In genomic region chr17:83631783-83632652, GRCm38 (mm10) we compare ENCODE assay signal across 8 mouse cellular contexts. TPM values are rescaled to one million over a fixed set of nuclear protein-coding genes. Genes with fewer than 3 reads are reported as not detected.
DNase-seq lines count a peak whose midpoint lies in the region; ATAC-seq lines count a peak whose summit lies in the region.

Gene Kcng3 (minus strand): TSS chr17:83631895.

- DNase-seq in cerebellum, postnatal 25 days = peak; percentile 7 to 17
- no peak for DNase-seq in cerebellum, adult 9-10 months
- DNase-seq in forebrain, embryonic 10.5 days (ENCODE audit: extremely low spot score, low spot score) = peak; percentile 57
- no peak for DNase-seq in hindbrain, embryonic 14.5 days (ENCODE audit: low spot score)
- DNase-seq in limb, embryonic 10.5 days (ENCODE audit: low spot score) = peak; percentile 58

- H3K9ac ChIP-seq in hindbrain, embryonic 14.5 days = peak within 1 kb of the TSS; percentile 57
- H3K9ac ChIP-seq in midbrain, embryonic 13.5 days (replicated peaks) = peak within 1 kb of the TSS; percentile 63
- H3K9ac ChIP-seq in stomach, embryonic 14.5 days (replicated peaks; ENCODE audit: low read depth, low read length) = 0 out of 2 replicates have a peak within 1 kb of the TSS, but pooled peaks have one; percentile 30

- peak; percentile 53 for ATAC-seq in activated CD4-positive, CD25-positive, alpha-beta regulatory T cell, adult 4 months
- peak; percentile 52 for ATAC-seq in hindbrain, embryonic 14.5 days (ENCODE audit: low FRiP score)
- peak; percentile 66 for ATAC-seq in midbrain, embryonic 13.5 days
- ATAC-seq in stomach, embryonic 14.5 days (ENCODE audit: insufficient number of reproducible peaks, insufficient read depth, low FRiP score, low read depth) = peak; percentile 40; the same call in 1 of the 2 replicates

- peaks cover 97% of the 10 kb centered on the region for H3K27me3 ChIP-seq in forebrain, embryonic 10.5 days (ENCODE audit: poor library complexity, severe bottlenecking)
- peaks cover 58% of the 10 kb centered on the region for H3K27me3 ChIP-seq in hindbrain, embryonic 14.5 days (ENCODE audit: control insufficient read depth, insufficient read depth, low read length)
- H3K27me3 ChIP-seq in limb, embryonic 10.5 days (ENCODE audit: low read depth, poor library complexity, severe bottlenecking) = peaks cover 73% of the 10 kb centered on the region
- H3K27me3 ChIP-seq in midbrain, embryonic 13.5 days = peaks cover 84% of the 10 kb centered on the region
- H3K27me3 ChIP-seq in stomach, embryonic 14.5 days (ENCODE audit: control insufficient read depth, insufficient read depth, low read length) = peaks cover 35% of the 10 kb centered on the region

- WGBS in forebrain, embryonic 10.5 days = 1% methylated on average over 85 of the region's 86 CpGs
- under 1% methylated on average over 62 of the region's 86 CpGs for WGBS in hindbrain, embryonic 14.5 days
- WGBS in limb, embryonic 10.5 days = under 1% methylated on average over 86 of the region's 86 CpGs
- under 1% methylated on average over 48 of the region's 86 CpGs for WGBS in midbrain, embryonic 13.5 days
- under 1% methylated on average over 83 of the region's 86 CpGs for WGBS in stomach, embryonic 14.5 days

- H3K4me3 ChIP-seq in forebrain, embryonic 10.5 days = peak within 1 kb of the TSS; percentile 60
- peak within 1 kb of the TSS; percentile 58 for H3K4me3 ChIP-seq in hindbrain, embryonic 14.5 days (replicated peaks; ENCODE audit: low read length)
- H3K4me3 ChIP-seq in limb, embryonic 10.5 days = peak within 1 kb of the TSS; percentile 59
- H3K4me3 ChIP-seq in midbrain, embryonic 13.5 days (replicated peaks) = peak within 1 kb of the TSS; percentile 56
- H3K4me3 ChIP-seq in stomach, embryonic 14.5 days (ENCODE audit: low read depth, low read length) = peak within 1 kb of the TSS; percentile 56

- H3K9me3 ChIP-seq in forebrain, embryonic 10.5 days = no peaks in the 10 kb centered on the region; the same call in 1 of the 2 replicates
- H3K9me3 ChIP-seq in hindbrain, embryonic 14.5 days (ENCODE audit: control insufficient read depth, low read length) = no peaks in the 10 kb centered on the region
- no peaks in the 10 kb centered on the region for H3K9me3 ChIP-seq in limb, embryonic 10.5 days (replicated peaks)
- H3K9me3 ChIP-seq in midbrain, embryonic 13.5 days = no peaks in the 10 kb centered on the region
- no peaks in the 10 kb centered on the region for H3K9me3 ChIP-seq in stomach, embryonic 14.5 days (ENCODE audit: control insufficient read depth, low read depth, low read length)

- peak within 1 kb of the TSS; percentile 58; the same call in 1 of the 2 replicates for H3K27ac ChIP-seq in forebrain, embryonic 10.5 days
- H3K27ac ChIP-seq in hindbrain, embryonic 14.5 days = no peak within 1 kb of the TSS
- peak within 1 kb of the TSS; percentile 37 for H3K27ac ChIP-seq in limb, embryonic 10.5 days
- H3K27ac ChIP-seq in midbrain, embryonic 13.5 days = no peak within 1 kb of the TSS
- no peak within 1 kb of the TSS for H3K27ac ChIP-seq in stomach, embryonic 14.5 days (ENCODE audit: low read length)

- H3K36me3 ChIP-seq in forebrain, embryonic 10.5 days (replicated peaks) = no peaks in the 10 kb centered on the region
- no peaks in the 10 kb centered on the region for H3K36me3 ChIP-seq in hindbrain, embryonic 14.5 days (replicated peaks; ENCODE audit: control insufficient read depth, insufficient read depth)
- H3K36me3 ChIP-seq in limb, embryonic 10.5 days = no peaks in the 10 kb centered on the region
- H3K36me3 ChIP-seq in midbrain, embryonic 13.5 days = no peaks in the 10 kb centered on the region
- H3K36me3 ChIP-seq in stomach, embryonic 14.5 days (ENCODE audit: control insufficient read depth, insufficient read depth, low read length) = no peaks in the 10 kb centered on the region

- peaks cover 33% of the 10 kb centered on the region for H3K4me1 ChIP-seq in forebrain, embryonic 10.5 days
- H3K4me1 ChIP-seq in hindbrain, embryonic 14.5 days (replicated peaks; ENCODE audit: control insufficient read depth, insufficient read depth, low read length) = 0 out of 2 replicates have a peak, but pooled peaks cover 11% of the 10 kb centered on the region
- H3K4me1 ChIP-seq in limb, embryonic 10.5 days = peaks cover 30% of the 10 kb centered on the region
- peaks cover 30% of the 10 kb centered on the region for H3K4me1 ChIP-seq in midbrain, embryonic 13.5 days (replicated peaks)
- peaks cover 12% of the 10 kb centered on the region; the same call in 1 of the 2 replicates for H3K4me1 ChIP-seq in stomach, embryonic 14.5 days (ENCODE audit: control insufficient read depth, insufficient read depth, low read length)

- H3K4me2 ChIP-seq in hindbrain, embryonic 14.5 days (replicated peaks) = peak within 1 kb of the TSS; percentile 88
- peak within 1 kb of the TSS; percentile 88 for H3K4me2 ChIP-seq in midbrain, embryonic 13.5 days (replicated peaks)
- H3K4me2 ChIP-seq in stomach, embryonic 14.5 days (replicated peaks; ENCODE audit: low read depth, low read length) = peak within 1 kb of the TSS; percentile 93

RNA-seq across cellular contexts. Expression of gene Kcng3, which starts in this region (rescaled TPM):
- under 1 TPM in 1 of 2 experiments, not detected in 1; 0.13 TPM for polyA plus RNA-seq in activated CD4-positive, CD25-positive, alpha-beta regulatory T cell, adult 4 months (2017; shearing (Covaris generic))
- not detected in 2 replicates for polyA plus RNA-seq in forebrain, embryonic 10.5 days (2016; fragmentation: Nextera tagmentation; extraction: Ambion mirVana)
- polyA plus RNA-seq in hindbrain, embryonic 14.5 days (2014; fragmentation: Nextera tagmentation; extraction: Ambion mirVana) = 0.07 and 0.12 TPM in 2 replicates
- polyA plus RNA-seq in limb, embryonic 10.5 days (2016; fragmentation: Nextera tagmentation; extraction: Ambion mirVana) = not detected in 2 replicates
- 0.05 TPM in 1 of 2 replicates, not detected in the other for polyA plus RNA-seq in midbrain, embryonic 13.5 days (2015; fragmentation: Nextera tagmentation; extraction: Ambion mirVana)
- polyA plus RNA-seq in stomach, embryonic 14.5 days (2014; fragmentation: Nextera tagmentation; extraction: Ambion mirVana) = not detected in 2 replicates

Comparison
In these comparisons a context has a peak if more than half of its experiments do, and no peak if none do; other contexts are left out.
1. DNase-seq: peak in cerebellum, postnatal 25 days (2 of 2); none in cerebellum, adult 9-10 months (single experiment) and hindbrain, embryonic 14.5 days (single experiment).
2. Peak in ATAC-seq in activated CD4-positive, CD25-positive, alpha-beta regulatory T cell, adult 4 months; RNA of the gene not detected or under 1 TPM.
3. Peak in DNase-seq, H3K4me3 ChIP-seq and H3K27ac ChIP-seq in forebrain, embryonic 10.5 days; RNA of the gene not detected or under 1 TPM.
4. Peak in ATAC-seq, H3K4me3 ChIP-seq, H3K9ac ChIP-seq and H3K4me2 ChIP-seq in hindbrain, embryonic 14.5 days; RNA of the gene not detected or under 1 TPM.
5. Peak in DNase-seq, H3K4me3 ChIP-seq and H3K27ac ChIP-seq in limb, embryonic 10.5 days; RNA of the gene not detected or under 1 TPM.
6. Peak in ATAC-seq, H3K4me3 ChIP-seq, H3K9ac ChIP-seq and H3K4me2 ChIP-seq in midbrain, embryonic 13.5 days; RNA of the gene not detected or under 1 TPM.
7. Peak in ATAC-seq, H3K4me3 ChIP-seq, H3K9ac ChIP-seq and H3K4me2 ChIP-seq in stomach, embryonic 14.5 days; RNA of the gene not detected or under 1 TPM.
8. Peak in every context shown above with its lines, with median percentiles within 50 percentile points of each other: ATAC-seq, H3K4me3 ChIP-seq, H3K4me2 ChIP-seq and H3K9ac ChIP-seq.